Mouse (Mus musculus): ENCODE measurements around the gene Larp6. TPM values are rescaled to one million over a fixed set of nuclear protein-coding genes. Genes with fewer than 3 reads are reported as not detected.

Gene Larp6
- total RNA-seq (2023) = not detected

DNA sequence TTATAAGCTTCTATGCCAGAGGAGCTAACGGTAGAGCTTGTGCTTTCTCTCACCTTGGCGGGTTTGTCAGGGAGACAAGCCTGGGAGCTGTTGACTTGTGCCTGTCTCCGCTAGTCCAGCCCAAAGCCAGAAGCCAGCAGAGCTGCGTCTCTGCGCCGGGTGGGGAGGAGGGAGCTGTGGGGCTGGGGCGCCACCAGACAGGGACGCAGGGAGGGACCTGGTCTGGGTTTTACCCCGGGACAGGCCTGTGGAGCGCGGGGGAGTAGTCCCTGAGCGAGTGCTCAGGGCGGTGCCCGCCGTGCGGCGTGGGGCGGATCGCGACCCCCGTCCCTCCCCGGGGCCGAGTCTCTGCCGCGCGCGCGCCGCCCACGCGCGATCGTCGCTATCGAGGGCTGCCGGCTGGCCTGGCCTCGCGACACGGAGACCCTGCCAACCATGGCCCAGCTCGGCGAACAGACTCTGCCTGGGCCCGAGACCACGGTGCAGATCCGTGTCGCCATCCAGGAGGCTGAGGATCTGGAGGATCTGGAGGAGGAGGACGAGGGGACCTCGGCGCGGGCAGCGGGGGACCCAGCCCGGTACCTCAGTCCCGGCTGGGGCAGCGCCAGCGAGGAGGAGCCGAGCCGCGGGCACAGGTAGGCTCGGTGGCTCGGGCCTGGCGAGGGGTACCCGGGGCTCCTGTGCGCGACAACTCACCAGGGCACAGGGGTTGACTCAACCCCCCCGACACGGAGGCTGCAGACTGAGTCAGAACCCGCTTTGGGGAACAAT lies at the start of gene Larp6:
TSS of gene Larp6 (plus strand) at position 219 of the 771 bp plus-strand sequence.

GRCm38 (mm10) chr9:60687891-60688324 lies 24.9 kb upstream of the Larp6 start, which contains the start of gene Lrrc49:
Gene Lrrc49 (minus strand): TSS chr9:60688158.

Other genes starting within 250 kb of the Larp6 start
- gene Thsd4, start 190.9 kb upstream of the Larp6 start, total RNA-seq (2023) = under 1 TPM; 0.10 to 0.15 TPM
- 1 to 10 TPM; 3.8 to 4.6 TPM for gene Lrrc49, start 24.8 kb upstream of the Larp6 start, total RNA-seq (2023)
- gene Uaca, start 81.6 kb downstream of the Larp6 start, total RNA-seq (2023) = not detected